Comparison of ENCODE assay signal across 11 mouse cellular contexts in the genomic region with DNA sequence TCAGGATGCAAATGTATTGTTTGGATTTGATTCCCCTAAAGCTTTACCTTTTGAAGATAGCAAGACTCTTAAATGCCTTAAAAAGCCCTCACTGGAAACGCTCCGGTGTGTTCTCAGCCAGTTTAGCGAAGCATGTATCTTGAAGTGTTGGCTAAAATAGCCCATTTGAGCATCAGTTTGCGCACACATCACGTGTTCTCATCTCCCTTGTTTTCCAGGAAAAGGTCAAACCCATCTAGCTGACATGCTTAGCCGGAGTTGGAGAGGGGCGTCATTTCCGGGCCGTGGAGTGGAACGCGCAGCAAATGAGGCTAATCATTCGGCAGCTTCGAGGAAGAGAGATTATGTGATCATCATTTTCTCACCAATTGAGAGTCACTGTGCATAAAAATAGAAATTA. TPM values are rescaled to one million over a fixed set of nuclear protein-coding genes. Genes with fewer than 3 reads are reported as not detected.
DNase-seq lines count a peak whose midpoint lies in the region; ATAC-seq lines count a peak whose summit lies in the region.
"Had no signal": no experiment of that assay in that cellular context is flagged by ENCODE, and none has a peak within 500 bp of the region (broad histone marks: within the 10 kb centered on the region; RNA-seq: fewer than 3 reads in every experiment).

No protein-coding gene starts in this region.

- H3K27ac ChIP-seq in neural tube, embryonic 13.5 days (replicated peaks) = peak overlapping the region; percentile 78
- H3K27ac ChIP-seq in hindbrain, embryonic 16.5 days (ENCODE audit: low read depth, low read length) = no peak overlapping the region

- no peak for DNase-seq in neural tube, embryonic 10.5 days (ENCODE audit: extremely low spot score, low spot score)
- peak; percentile 46 to 47 for DNase-seq in left cerebral cortex, postnatal 25 days (ENCODE audit: low spot score in 2 of 2)
- DNase-seq in testis, postnatal 14 days (ENCODE audit: low spot score) = no peak
- no peak for DNase-seq in urinary bladder, postnatal 14 days (ENCODE audit: low spot score)
- DNase-seq in kidney, postnatal 14 days = no peak
- DNase-seq: gastrocnemius, postnatal 14 days; liver, postnatal 0 days; thymus, postnatal 25 days had no signal

- 65% methylated on average over 13 of the region's 13 CpGs for WGBS in neural tube, embryonic 13.5 days
- 47% methylated on average over 13 of the region's 13 CpGs for WGBS in hindbrain, embryonic 16.5 days

- H3K9ac ChIP-seq in neural tube, embryonic 13.5 days = 0 out of 2 replicates have a peak overlapping the region, but pooled peaks have one; percentile 9
- no peak overlapping the region for H3K9ac ChIP-seq in hindbrain, embryonic 16.5 days (ENCODE audit: low read depth, low read length)
- H3K9ac ChIP-seq: liver, postnatal 0 days had no signal

- intact Hi-C loops in left cerebral cortex, postnatal 25 days (cut with DNase I) = no loop called here

- no peaks in the 10 kb centered on the region for H3K9me3 ChIP-seq in neural tube, embryonic 13.5 days
- H3K9me3 ChIP-seq in hindbrain, embryonic 16.5 days (ENCODE audit: control insufficient read depth, low read length) = no peaks in the 10 kb centered on the region; the same call in 1 of the 2 replicates

- H3K4me3 ChIP-seq in neural tube, embryonic 13.5 days = no peak overlapping the region
- H3K4me3 ChIP-seq in hindbrain, embryonic 16.5 days (ENCODE audit: low read length) = no peak overlapping the region

- peak; percentile 51; the same call in 1 of the 2 replicates for ATAC-seq in neural tube, embryonic 13.5 days (ENCODE audit: low read depth)
- ATAC-seq in hindbrain, embryonic 16.5 days = 0 out of 2 replicates have a peak, but pooled peaks have one; percentile 34
- ATAC-seq: activated CD4-positive, CD25-positive, alpha-beta regulatory T cell, adult 4 months; liver, postnatal 0 days had no signal

- peaks cover 22% of the 10 kb centered on the region for H3K4me1 ChIP-seq in neural tube, embryonic 13.5 days (replicated peaks)
- H3K4me1 ChIP-seq in hindbrain, embryonic 16.5 days (ENCODE audit: control insufficient read depth, insufficient read depth, low read depth, low read length) = no peaks in the 10 kb centered on the region; the same call in none of the 2 replicates

- H3K27me3 ChIP-seq in neural tube, embryonic 13.5 days = no peaks in the 10 kb centered on the region
- H3K27me3 ChIP-seq in hindbrain, embryonic 16.5 days (replicated peaks; ENCODE audit: control insufficient read depth, insufficient read depth, low read length) = no peaks in the 10 kb centered on the region

- no peaks in the 10 kb centered on the region for H3K36me3 ChIP-seq in neural tube, embryonic 13.5 days
- H3K36me3 ChIP-seq in hindbrain, embryonic 16.5 days (ENCODE audit: control insufficient read depth, insufficient read depth, low read length) = no peaks in the 10 kb centered on the region

- H3K4me2 ChIP-seq in neural tube, embryonic 13.5 days = peak overlapping the region; percentile 22
- H3K4me2 ChIP-seq in hindbrain, embryonic 16.5 days (ENCODE audit: low read length) = peak overlapping the region; percentile 39

RNA-seq across cellular contexts. Expression of a gene that starts 24.5 kb away (rescaled TPM):
- 66.1 and 71.5 TPM in 2 replicates for polyA plus RNA-seq in neural tube, embryonic 13.5 days (2015; fragmentation: Nextera tagmentation; extraction: Ambion mirVana)
- polyA plus RNA-seq in hindbrain, embryonic 16.5 days (2015; fragmentation: Nextera tagmentation; extraction: Ambion mirVana) = 43.5 and 45.7 TPM in 2 replicates
- total RNA-seq in left cerebral cortex, postnatal 25 days (2021) = 10 to 100 TPM; 73.1 to 92.6 TPM

Comparison
In these comparisons a context has a peak if more than half of its experiments do, and no peak if none do; other contexts are left out.
1. DNase-seq: peak in left cerebral cortex, postnatal 25 days (2 of 2); none in neural tube, embryonic 10.5 days (single experiment), testis, postnatal 14 days (single experiment), urinary bladder, postnatal 14 days (single experiment) and kidney, postnatal 14 days (single experiment).